Mouse (Mus musculus): ENCODE measurements around the gene Csf3.
A peak's percentile ranks its signal among the peaks of the same experiment; 100 is the strongest.
"Not testable (repeated sequence)": the region's sequence is repeated elsewhere in the genome, so short reads cannot be mapped to it uniquely, and the experiment has no call there.

Csf3 gene

GRCm38 (mm10) chr11:98729119-98729588 lies 28.1 kb downstream of the Csf3 start, which contains the start of gene Med24:
Med24 (minus strand) TSS chr11:98729435.
- peak; percentile 78 for DNase-seq (ENCODE audit: low spot score)

DNA sequence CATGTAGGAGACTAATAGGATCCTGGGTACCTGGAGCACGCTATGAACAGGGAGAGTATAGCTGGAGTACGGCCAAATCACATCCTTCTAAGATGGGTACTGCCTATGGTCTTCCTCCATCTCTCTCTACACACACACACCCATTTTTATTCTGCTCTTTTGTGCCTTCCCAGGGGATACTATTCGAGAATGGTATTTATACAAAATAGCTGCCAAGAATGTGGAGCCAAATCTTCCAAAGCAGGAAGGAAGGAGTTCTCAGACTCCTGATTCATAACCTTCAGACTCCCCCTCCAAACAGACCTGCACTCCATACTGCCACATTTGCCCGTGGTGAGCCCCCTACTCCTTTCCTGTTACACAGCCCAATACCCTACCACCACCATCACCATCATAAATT lies 29.7 kb downstream of the Csf3 start:
- no peak for DNase-seq (ENCODE audit: low spot score)

GRCm38 (mm10) chr11:98731134-98731533 lies 30.1 kb downstream of the Csf3 start:
- DNase-seq (ENCODE audit: low spot score) = no peak

DNA sequence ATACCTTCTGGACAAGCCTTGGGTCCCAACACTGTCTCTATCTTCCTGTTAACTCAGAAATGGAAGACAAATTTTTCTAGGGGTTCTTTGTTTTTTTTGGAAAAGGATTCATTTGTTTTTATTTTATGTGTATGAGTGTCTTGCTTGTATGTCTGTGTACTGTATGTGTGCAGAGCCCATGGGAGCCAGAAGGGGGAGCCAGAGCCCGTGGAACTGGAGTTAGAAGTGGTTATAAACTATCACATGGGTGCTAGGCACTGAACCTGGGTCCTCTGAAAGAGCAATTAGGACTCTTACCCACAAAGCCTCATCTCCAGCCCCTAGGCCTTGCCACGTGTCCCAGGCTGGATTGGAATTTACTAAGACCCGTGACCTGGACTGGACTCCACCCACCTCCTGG lies 33.0 kb downstream of the Csf3 start:
- DNase-seq (ENCODE audit: low spot score) = no peak

DNA sequence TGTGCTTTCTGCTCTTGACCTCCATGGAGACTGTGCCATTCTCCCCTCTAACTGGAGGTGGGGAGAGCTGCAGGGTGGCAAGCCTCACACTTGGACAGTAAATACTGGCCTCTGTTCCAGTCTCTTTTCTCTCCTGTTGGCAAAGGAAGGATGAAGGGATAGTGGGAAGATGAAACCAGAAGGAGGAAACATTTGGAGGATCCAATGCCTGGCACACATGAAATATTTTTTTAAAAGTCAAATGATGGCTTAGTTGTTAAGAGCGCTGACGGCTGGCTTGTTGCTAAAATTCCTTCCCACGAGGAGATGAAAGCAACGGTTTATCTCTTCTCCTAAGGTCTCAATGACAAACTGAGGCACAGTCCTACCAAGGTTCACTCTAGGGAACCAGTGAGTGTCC lies 34.0 kb downstream of the Csf3 start:
- DNase-seq (ENCODE audit: low spot score) = no peak

GRCm38 (mm10) chr11:98736176-98736575 lies 35.1 kb downstream of the Csf3 start:
- no peak for DNase-seq (ENCODE audit: low spot score)

DNA sequence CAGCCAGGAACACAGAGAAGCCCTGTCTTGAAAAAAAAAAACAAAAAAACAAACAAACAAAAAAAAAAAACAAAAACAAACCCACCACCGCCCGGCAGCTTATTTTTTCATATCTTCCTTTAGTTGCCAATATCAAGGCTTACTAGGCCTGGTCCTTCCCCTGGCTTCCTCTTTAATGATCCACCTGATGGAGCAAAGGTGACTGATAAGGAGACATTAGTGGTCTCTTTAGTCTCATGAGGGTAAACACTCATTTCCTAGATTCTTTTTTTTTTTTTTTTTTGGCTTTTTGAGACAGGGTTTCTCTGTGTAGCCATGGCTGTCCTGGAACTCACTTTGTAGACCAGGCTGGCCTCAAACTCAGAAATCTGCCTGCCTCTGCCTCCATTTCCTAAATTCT lies 36.2 kb downstream of the Csf3 start:
- not testable (repeated sequence) for DNase-seq (ENCODE audit: low spot score)

GRCm38 (mm10) chr11:98738428-98738911 lies 37.4 kb downstream of the Csf3 start:
- no peak for DNase-seq (ENCODE audit: low spot score)

DNA sequence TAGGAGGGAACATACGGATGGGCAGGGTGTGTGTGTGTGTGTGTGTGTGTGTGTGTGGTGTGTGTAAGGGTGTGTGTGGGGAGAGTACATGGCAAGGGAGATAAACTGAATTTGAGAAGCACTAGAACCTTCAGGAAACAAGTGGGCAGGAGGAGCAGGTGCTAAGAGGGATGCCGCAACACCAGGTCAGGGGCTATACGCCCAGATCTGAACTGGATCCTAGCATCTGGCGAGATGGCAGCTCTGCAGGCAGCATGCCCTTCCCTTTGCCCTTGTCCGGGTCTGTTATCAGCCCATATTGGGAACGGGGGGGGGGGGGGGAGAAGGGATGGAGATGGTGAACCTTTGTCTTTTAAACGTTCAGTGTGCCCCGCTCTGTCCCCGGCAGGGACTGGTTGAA lies 37.9 kb downstream of the Csf3 start:
- DNase-seq (ENCODE audit: low spot score) = no peak

DNA sequence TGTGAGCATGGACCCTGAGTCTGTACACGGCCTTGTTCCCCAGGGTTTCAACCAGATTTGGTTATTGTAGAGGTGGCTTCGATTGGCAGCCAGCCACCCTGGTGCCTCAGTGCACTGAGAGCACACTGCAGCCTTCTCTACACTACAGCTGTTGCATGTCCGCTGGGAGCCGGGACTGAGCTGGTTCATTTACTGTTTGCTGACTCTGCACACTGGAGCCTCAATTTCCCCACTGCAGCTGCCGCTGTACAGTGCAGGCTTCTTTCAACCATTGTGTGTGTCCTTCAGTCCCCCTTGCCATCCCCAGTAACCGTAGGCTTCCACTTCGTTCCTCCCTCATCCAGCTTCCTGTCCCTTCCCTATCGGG lies 38.9 kb downstream of the Csf3 start:
- DNase-seq (ENCODE audit: low spot score) = peak; percentile 38

GRCm38 (mm10) chr11:98740393-98741050 lies 39.5 kb downstream of the Csf3 start, which contains the start of gene Thra:
Thra (plus strand) TSS chr11:98740638.
- DNase-seq (ENCODE audit: low spot score) = peak; percentile 78

- no peak for DNase-seq (ENCODE audit: low spot score)
These were observed 40.1 kb downstream of the Csf3 start for GRCm38 (mm10) chr11:98741051-98741620.

- DNase-seq (ENCODE audit: low spot score) = peak; percentile 87
These were observed 40.7 kb downstream of the Csf3 start for GRCm38 (mm10) chr11:98741622-98742396.

- no peak for DNase-seq (ENCODE audit: low spot score)
These were observed 41.6 kb downstream of the Csf3 start for GRCm38 (mm10) chr11:98742397-98743291.

- DNase-seq (ENCODE audit: low spot score) = peak; percentile 65
These were observed 42.7 kb downstream of the Csf3 start for GRCm38 (mm10) chr11:98743655-98744345.

DNA sequence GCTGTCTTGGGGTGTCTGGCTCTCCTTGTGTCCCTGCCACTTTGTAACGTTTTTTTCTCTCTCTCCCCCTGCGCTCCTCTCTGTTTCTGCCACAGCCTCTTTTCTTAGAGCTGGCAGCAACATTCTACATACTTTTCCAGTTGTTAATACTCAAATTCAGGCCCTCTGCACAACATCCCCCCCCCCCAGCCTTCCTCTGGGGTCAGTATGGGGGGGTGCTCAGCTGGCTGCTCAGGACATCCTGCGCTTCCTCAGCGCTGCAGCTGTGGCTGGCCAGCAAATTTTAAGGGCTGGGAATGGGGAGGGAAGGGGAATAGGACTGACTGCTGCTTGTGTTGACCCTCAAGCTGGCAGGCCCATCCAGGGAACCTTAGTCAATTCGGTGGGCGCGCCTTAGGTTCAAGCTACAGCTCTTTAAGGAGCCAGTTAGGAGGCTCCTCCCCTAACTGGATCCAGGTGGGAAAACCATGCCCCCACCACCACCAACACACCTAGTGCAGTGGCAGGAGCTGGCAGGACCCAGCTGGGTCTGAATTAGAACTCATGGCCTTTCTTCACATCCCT lies 43.5 kb downstream of the Csf3 start:
- DNase-seq (ENCODE audit: low spot score) = no peak

DNA sequence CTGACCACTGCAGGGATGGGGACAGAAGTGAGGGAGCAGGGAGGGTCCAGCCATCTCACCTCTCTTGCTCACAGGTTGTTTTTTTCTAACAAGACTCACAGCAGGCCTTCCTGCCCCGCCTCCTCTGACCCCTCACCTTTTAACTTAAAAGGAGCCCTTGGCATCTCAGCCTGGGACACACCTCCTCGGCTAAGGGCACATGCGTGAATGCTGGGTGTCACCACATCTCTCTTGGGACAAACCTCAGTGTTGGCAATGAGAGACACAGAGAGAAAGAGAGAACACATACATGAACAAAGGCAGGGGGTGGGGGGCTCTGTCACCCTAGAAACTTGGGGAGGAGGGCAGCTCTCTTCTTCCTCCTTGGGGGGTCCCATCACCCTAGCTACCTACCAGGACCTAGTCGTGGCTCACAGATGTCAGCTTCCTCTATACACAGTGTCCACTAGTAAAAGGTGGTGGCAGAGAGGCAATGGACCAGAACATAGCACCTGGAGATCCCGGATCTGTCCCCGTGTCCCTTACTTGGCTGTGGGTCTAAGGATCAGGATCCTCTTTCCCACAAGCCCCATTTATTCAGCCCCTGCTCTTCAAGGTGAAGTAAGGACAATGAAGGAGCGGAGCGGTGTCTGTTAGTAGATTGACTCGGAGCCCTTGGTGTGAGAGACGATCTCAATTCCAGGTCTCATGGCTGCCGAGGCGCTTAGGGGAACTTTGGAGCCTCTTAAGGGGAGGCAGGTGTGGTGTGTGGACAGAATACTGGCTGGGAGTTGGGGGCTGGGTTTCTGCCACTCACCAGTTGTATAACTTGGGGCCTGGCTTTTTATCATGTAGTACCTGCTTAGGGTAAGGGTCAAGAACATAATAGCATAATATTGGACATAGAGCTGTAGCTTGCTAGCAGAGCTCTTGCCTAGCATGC lies 45.1 kb downstream of the Csf3 start:
- DNase-seq (ENCODE audit: low spot score) = no peak

GRCm38 (mm10) chr11:98746855-98747693 lies 46.0 kb downstream of the Csf3 start:
- DNase-seq (ENCODE audit: low spot score) = peak; percentile 78

Measured in ovary, postnatal 36 days (tissue).